Mouse (Mus musculus): ENCODE data around the gene Plbd2. TPM values are rescaled to one million over a fixed set of nuclear protein-coding genes. Genes with fewer than 3 reads are reported as not detected.

Gene Plbd2
- 40.8 and 49.6 TPM in 2 replicates for polyA plus RNA-seq (2015; fragmentation: Nextera tagmentation; extraction: Ambion mirVana)

GRCm38 (mm10) chr5:120503144-120503795 is at the start of gene Plbd2:
TSS of gene Plbd2 (minus strand) at chr5:120503625.
- WGBS, result under 1% methylated on average over 54 of the region's 55 CpGs
- ATAC-seq (replicated peaks; ENCODE audit: insufficient number of reproducible peaks, insufficient read depth, low FRiP score, low read depth), result peak; percentile 83
- peak within 1 kb of the TSS; percentile 81 for H3K9ac ChIP-seq
- H3K4me1 ChIP-seq (replicated peaks), result peaks cover 23% of the 10 kb centered on the region
- no peak within 1 kb of the TSS for H3K27ac ChIP-seq
- peak within 1 kb of the TSS; percentile 71 for H3K4me3 ChIP-seq
- no peaks in the 10 kb centered on the region for H3K27me3 ChIP-seq
- no peaks in the 10 kb centered on the region for H3K9me3 ChIP-seq (replicated peaks)
- no peaks in the 10 kb centered on the region for H3K36me3 ChIP-seq
- H3K4me2 ChIP-seq, result peak within 1 kb of the TSS; percentile 85

- Histone ChIP-seq H3K9ac (no peak overlapping the region), H3K27me3 (no peaks in the 10 kb centered on the region), H3K4me1 (replicated peaks) (0 out of 2 replicates have a peak, but pooled peaks cover 2% of the 10 kb centered on the region), H3K4me2 (no peak overlapping the region), H3K36me3 (peaks cover 28% of the 10 kb centered on the region), H3K4me3 (no peak overlapping the region), H3K27ac (no peak overlapping the region), H3K9me3 (replicated peaks) (no peaks in the 10 kb centered on the region)
- no peak for ATAC-seq (replicated peaks; ENCODE audit: insufficient number of reproducible peaks, insufficient read depth, low FRiP score, low read depth)
- WGBS, result 96% methylated on average over 5 of the region's 5 CpGs
Measured at GRCm38 (mm10) chr5:120550673-120551072, 47.2 kb upstream of the Plbd2 start.

- 79% methylated on average over 5 of the region's 5 CpGs for WGBS
Measured at GRCm38 (mm10) chr5:120550137-120550536, 46.7 kb upstream of the Plbd2 start.

GRCm38 (mm10) chr5:120548236-120548850 is 44.9 kb upstream of the Plbd2 start:
- H3K4me1 ChIP-seq (replicated peaks), result 0 out of 2 replicates have a peak, but pooled peaks cover 2% of the 10 kb centered on the region
- H3K4me2 ChIP-seq, result no peak overlapping the region

More at GRCm38 (mm10) chr5:120550137-120550536, 46.7 kb upstream of the Plbd2 start:
- Histone ChIP-seq H3K27me3 (no peaks in the 10 kb centered on the region), H3K9me3 (replicated peaks) (no peaks in the 10 kb centered on the region), H3K4me3 (no peak overlapping the region), H3K36me3 (peaks cover 28% of the 10 kb centered on the region), H3K4me1 (replicated peaks) (0 out of 2 replicates have a peak, but pooled peaks cover 2% of the 10 kb centered on the region), H3K27ac (no peak overlapping the region), H3K4me2 (no peak overlapping the region), H3K9ac (no peak overlapping the region)
- ATAC-seq (replicated peaks; ENCODE audit: insufficient number of reproducible peaks, insufficient read depth, low FRiP score, low read depth), result no peak

GRCm38 (mm10) chr5:120536632-120537031 is 33.2 kb upstream of the Plbd2 start:
- ATAC-seq (replicated peaks; ENCODE audit: insufficient number of reproducible peaks, insufficient read depth, low FRiP score, low read depth), result no peak
- Histone ChIP-seq H3K27me3 (no peaks in the 10 kb centered on the region), H3K4me2 (no peak overlapping the region), H3K27ac (no peak overlapping the region), H3K4me1 (replicated peaks) (peaks cover 17% of the 10 kb centered on the region), H3K9me3 (replicated peaks) (no peaks in the 10 kb centered on the region), H3K4me3 (no peak overlapping the region), H3K36me3 (peaks cover 24% of the 10 kb centered on the region; the same call in 1 of the 2 replicates), H3K9ac (no peak overlapping the region)
- 78% methylated on average over 5 of the region's 5 CpGs for WGBS

More at GRCm38 (mm10) chr5:120548236-120548850, 44.9 kb upstream of the Plbd2 start:
- WGBS, result 72% methylated on average over 11 of the region's 11 CpGs
- Histone ChIP-seq H3K9ac (no peak overlapping the region), H3K9me3 (replicated peaks) (no peaks in the 10 kb centered on the region), H3K27ac (no peak overlapping the region), H3K27me3 (no peaks in the 10 kb centered on the region), H3K4me3 (no peak overlapping the region), H3K36me3 (peaks cover 16% of the 10 kb centered on the region; the same call in 1 of the 2 replicates)
- no peak for ATAC-seq (replicated peaks; ENCODE audit: insufficient number of reproducible peaks, insufficient read depth, low FRiP score, low read depth)

GRCm38 (mm10) chr5:120536046-120536445 is 32.6 kb upstream of the Plbd2 start:
- no peak overlapping the region for H3K9ac ChIP-seq
- no peaks in the 10 kb centered on the region for H3K9me3 ChIP-seq (replicated peaks)
- peaks cover 24% of the 10 kb centered on the region; the same call in 1 of the 2 replicates for H3K36me3 ChIP-seq
- WGBS, result 78% methylated on average over 13 of the region's 13 CpGs
- H3K4me3 ChIP-seq, result no peak overlapping the region
- H3K27me3 ChIP-seq, result no peaks in the 10 kb centered on the region
- H3K4me1 ChIP-seq (replicated peaks), result peaks cover 16% of the 10 kb centered on the region
- no peak overlapping the region for H3K4me2 ChIP-seq
- H3K27ac ChIP-seq, result peak overlapping the region; percentile 31
- no peak for ATAC-seq (replicated peaks; ENCODE audit: insufficient number of reproducible peaks, insufficient read depth, low FRiP score, low read depth)

- Histone ChIP-seq H3K27ac (no peak overlapping the region), H3K4me3 (no peak overlapping the region), H3K4me1 (replicated peaks) (peaks cover 16% of the 10 kb centered on the region), H3K36me3 (peaks cover 14% of the 10 kb centered on the region; the same call in 1 of the 2 replicates), H3K4me2 (no peak overlapping the region), H3K9ac (no peak overlapping the region), H3K27me3 (no peaks in the 10 kb centered on the region), H3K9me3 (replicated peaks) (no peaks in the 10 kb centered on the region)
- no peak for ATAC-seq (replicated peaks; ENCODE audit: insufficient number of reproducible peaks, insufficient read depth, low FRiP score, low read depth)
- WGBS, result 72% methylated on average over 2 of the region's 2 CpGs
Measured at GRCm38 (mm10) chr5:120534686-120535075, 31.3 kb upstream of the Plbd2 start.

- H3K27me3 ChIP-seq, result no peaks in the 10 kb centered on the region
- no peak for ATAC-seq (replicated peaks; ENCODE audit: insufficient number of reproducible peaks, insufficient read depth, low FRiP score, low read depth)
- H3K9ac ChIP-seq, result no peak overlapping the region
- H3K4me3 ChIP-seq, result no peak overlapping the region
- WGBS, result 82% methylated on average over 15 of the region's 15 CpGs
- no peak overlapping the region for H3K4me2 ChIP-seq
- H3K9me3 ChIP-seq (replicated peaks), result no peaks in the 10 kb centered on the region
- H3K36me3 ChIP-seq, result peaks cover 11% of the 10 kb centered on the region; the same call in 1 of the 2 replicates
- H3K27ac ChIP-seq, result no peak overlapping the region
- H3K4me1 ChIP-seq (replicated peaks), result peaks cover 16% of the 10 kb centered on the region
Measured at GRCm38 (mm10) chr5:120534071-120534685, 30.8 kb upstream of the Plbd2 start.

- ATAC-seq (replicated peaks; ENCODE audit: insufficient number of reproducible peaks, insufficient read depth, low FRiP score, low read depth), result no peak
- Histone ChIP-seq H3K36me3 (no peaks in the 10 kb centered on the region), H3K9ac (no peak overlapping the region), H3K27ac (no peak overlapping the region), H3K4me2 (no peak overlapping the region), H3K4me1 (replicated peaks) (peaks cover 16% of the 10 kb centered on the region), H3K27me3 (no peaks in the 10 kb centered on the region), H3K4me3 (no peak overlapping the region), H3K9me3 (replicated peaks) (no peaks in the 10 kb centered on the region)
- 83% methylated on average over 8 of the region's 8 CpGs for WGBS
Measured at GRCm38 (mm10) chr5:120531631-120532030, 28.2 kb upstream of the Plbd2 start.

GRCm38 (mm10) chr5:120527296-120527964 is 24.0 kb upstream of the Plbd2 start:
- no peak overlapping the region for H3K4me2 ChIP-seq
- no peaks in the 10 kb centered on the region for H3K27me3 ChIP-seq
- ATAC-seq (replicated peaks; ENCODE audit: insufficient number of reproducible peaks, insufficient read depth, low FRiP score, low read depth), result no peak
- WGBS, result 88% methylated on average over 20 of the region's 20 CpGs
- H3K9ac ChIP-seq, result no peak overlapping the region
- H3K4me1 ChIP-seq (replicated peaks), result no peaks in the 10 kb centered on the region
- no peaks in the 10 kb centered on the region for H3K9me3 ChIP-seq (replicated peaks)
- H3K4me3 ChIP-seq, result no peak overlapping the region
- no peaks in the 10 kb centered on the region for H3K36me3 ChIP-seq
- no peak overlapping the region for H3K27ac ChIP-seq

GRCm38 (mm10) chr5:120526311-120526710 is 22.9 kb upstream of the Plbd2 start:
- Histone ChIP-seq H3K4me2 (no peak overlapping the region), H3K4me3 (no peak overlapping the region), H3K4me1 (replicated peaks) (no peaks in the 10 kb centered on the region), H3K27me3 (no peaks in the 10 kb centered on the region), H3K9ac (no peak overlapping the region), H3K36me3 (0 out of 2 replicates have a peak, but pooled peaks cover 3% of the 10 kb centered on the region), H3K9me3 (replicated peaks) (no peaks in the 10 kb centered on the region), H3K27ac (no peak overlapping the region)
- WGBS, result 58% methylated on average over 11 of the region's 11 CpGs
- ATAC-seq (replicated peaks; ENCODE audit: insufficient number of reproducible peaks, insufficient read depth, low FRiP score, low read depth), result no peak

Measured in heart, embryonic 15.5 days (tissue).